In genomic region chr11:116624131-116624832, GRCm38 (mm10) we compare ENCODE assay signal across 8 mouse cellular contexts. TPM values are rescaled to one million over a fixed set of nuclear protein-coding genes. Genes with fewer than 3 reads are reported as not detected.
DNase-seq lines count a peak whose midpoint lies in the region; ATAC-seq and TF ChIP-seq lines count a peak whose summit lies in the region.

No protein-coding gene starts in this region.

- H3K4me3 ChIP-seq in CH12.LX (replicated peaks in 1 of 3; ENCODE audit: low read depth in 2 of 3, low read length in 2 of 3, poor library complexity in 1 of 3), result peak overlapping the region; percentile 76 to 93 (median 86)
- peak overlapping the region; percentile 50 for H3K4me3 ChIP-seq in forebrain, embryonic 13.5 days
- H3K4me3 ChIP-seq in limb, embryonic 14.5 days (replicated peaks; ENCODE audit: low read length), result peak overlapping the region; percentile 66
- H3K4me3 ChIP-seq in midbrain, embryonic 15.5 days, result peak overlapping the region; percentile 46

- no peak for TF ChIP-seq RAD21 in CH12.LX (IDR thresholded peaks at IDR 0.05; ENCODE audit: low read depth, low read length)

- H3K4me2 ChIP-seq in CH12.LX (ENCODE audit: insufficient read depth, low read depth, poor library complexity, severe bottlenecking), result peak overlapping the region; percentile 93
- peak overlapping the region; percentile 70 for H3K4me2 ChIP-seq in forebrain, embryonic 13.5 days
- H3K4me2 ChIP-seq in limb, embryonic 14.5 days (replicated peaks; ENCODE audit: low read depth, low read length, severe bottlenecking), result peak overlapping the region; percentile 96
- peak overlapping the region; percentile 72 for H3K4me2 ChIP-seq in midbrain, embryonic 15.5 days

- H3K9ac ChIP-seq in CH12.LX (ENCODE audit: insufficient read depth, low read depth), result peak overlapping the region; percentile 89
- H3K9ac ChIP-seq in forebrain, embryonic 13.5 days, result peak overlapping the region; percentile 65
- peak overlapping the region; percentile 59 for H3K9ac ChIP-seq in limb, embryonic 14.5 days (ENCODE audit: low read depth, low read length, severe bottlenecking)
- H3K9ac ChIP-seq in midbrain, embryonic 15.5 days, result peak overlapping the region; percentile 36

- H3K36me3 ChIP-seq in CH12.LX (replicated peaks in 1 of 2; ENCODE audit: control insufficient read depth in 1 of 2, insufficient read depth in 1 of 2, low read length in 1 of 2), result peaks cover 0 to 3% of the 10 kb centered on the region in 2 experiments
- no peaks in the 10 kb centered on the region for H3K36me3 ChIP-seq in forebrain, embryonic 13.5 days (ENCODE audit: poor library complexity, severe bottlenecking)
- no peaks in the 10 kb centered on the region for H3K36me3 ChIP-seq in limb, embryonic 14.5 days (ENCODE audit: control insufficient read depth, insufficient read depth, low read length)
- H3K36me3 ChIP-seq in midbrain, embryonic 15.5 days (replicated peaks), result no peaks in the 10 kb centered on the region
- no peaks in the 10 kb centered on the region for H3K36me3 ChIP-seq in splenic B cell, adult 2 months (ENCODE audit: control insufficient read depth, insufficient read depth, low read length, poor library complexity, severe bottlenecking)

- H3K9me3 ChIP-seq in CH12.LX (replicated peaks; ENCODE audit: low read length), result no peaks in the 10 kb centered on the region
- no peaks in the 10 kb centered on the region for H3K9me3 ChIP-seq in forebrain, embryonic 13.5 days (replicated peaks)
- no peaks in the 10 kb centered on the region for H3K9me3 ChIP-seq in limb, embryonic 14.5 days (ENCODE audit: control insufficient read depth, low read length)
- no peaks in the 10 kb centered on the region for H3K9me3 ChIP-seq in midbrain, embryonic 15.5 days

- peaks cover 48 to 85% of the 10 kb centered on the region in 2 experiments for H3K4me1 ChIP-seq in CH12.LX (ENCODE audit: control insufficient read depth in 1 of 2, insufficient read depth in 2 of 2)
- peaks cover 17% of the 10 kb centered on the region for H3K4me1 ChIP-seq in forebrain, embryonic 13.5 days
- H3K4me1 ChIP-seq in limb, embryonic 14.5 days (ENCODE audit: control insufficient read depth, insufficient read depth, low read length), result peaks cover 32% of the 10 kb centered on the region
- peaks cover 11% of the 10 kb centered on the region for H3K4me1 ChIP-seq in midbrain, embryonic 15.5 days

- no peak for TF ChIP-seq EP300 in CH12.LX (IDR thresholded peaks at IDR 0.05; ENCODE audit: low read length)

- H3K79me2 ChIP-seq in CH12.LX (replicated peaks; ENCODE audit: control insufficient read depth, extremely low read depth, insufficient read depth, poor library complexity, severe bottlenecking), result no peaks in the 10 kb centered on the region

- peak; percentile 32; the same call in 1 of the 2 replicates for ATAC-seq in forebrain, embryonic 13.5 days
- peak; percentile 75 to 77 for ATAC-seq in hematopoietic stem cell, adult 5-6 weeks (replicated peaks in 1 of 2; ENCODE audit: insufficient read depth in 1 of 2, low FRiP score in 2 of 2, low TSS enrichment in 1 of 2, low read depth in 1 of 2, poor library complexity in 2 of 2, severe bottlenecking in 2 of 2)
- ATAC-seq in limb, embryonic 14.5 days (ENCODE audit: low FRiP score, low read depth), result peak; percentile 47
- ATAC-seq in midbrain, embryonic 15.5 days (replicated peaks), result no peak

- in situ Hi-C loops in CH12.LX (cut with MboI; ENCODE audit: low pct_ligation_motif_present, low pct_unique_long_range_greater_than_20kb, low sequenced_read_pairs), result no loop called here

- peak overlapping the region; percentile 92 for H3K27ac ChIP-seq in CH12.LX (ENCODE audit: insufficient read depth, low read depth)
- no peak overlapping the region for H3K27ac ChIP-seq in forebrain, embryonic 13.5 days
- no peak overlapping the region for H3K27ac ChIP-seq in limb, embryonic 14.5 days (replicated peaks; ENCODE audit: low read depth, low read length)
- H3K27ac ChIP-seq in midbrain, embryonic 15.5 days, result no peak overlapping the region

- H3K27me3 ChIP-seq in CH12.LX (replicated peaks), result no peaks in the 10 kb centered on the region
- peaks cover 33% of the 10 kb centered on the region for H3K27me3 ChIP-seq in forebrain, embryonic 13.5 days
- H3K27me3 ChIP-seq in limb, embryonic 14.5 days (ENCODE audit: control insufficient read depth, insufficient read depth, low read length), result no peaks in the 10 kb centered on the region
- H3K27me3 ChIP-seq in midbrain, embryonic 15.5 days (replicated peaks), result peaks cover 33% of the 10 kb centered on the region
- no peaks in the 10 kb centered on the region for H3K27me3 ChIP-seq in splenic B cell, adult 2 months (ENCODE audit: control insufficient read depth, insufficient read depth, low read length, poor library complexity, severe bottlenecking)

- TF ChIP-seq POLR2A in CH12.LX (IDR thresholded peaks at IDR 0.05; ENCODE audit: low read depth, low read length), result peak; percentile 84
- 0 out of 2 replicates have a peak, but pooled peaks have one; percentile 17 for TF ChIP-seq POLR2A in limb, embryonic 14.5 days (IDR thresholded peaks at IDR 0.05; ENCODE audit: borderline replicate concordance, extremely low read depth, insufficient read depth, insufficient read length)

- TF ChIP-seq CTCF in CH12.LX (conservative IDR thresholded peaks at IDR 0.05 in 1 of 2, IDR thresholded peaks at IDR 0.05 in 1 of 2; ENCODE audit: low read depth in 2 of 2, low read length in 2 of 2), result no peak

- peak; percentile 87 for DNase-seq in CH12.LX (ENCODE audit: extremely low read depth)
- DNase-seq in adrenal gland, adult 8-10 months, result peak; percentile 82
- DNase-seq in limb, embryonic 14.5 days (ENCODE audit: low spot score), result peak; percentile 69
- peak; percentile 94 for DNase-seq in splenic B cell, adult 2 months (ENCODE audit: low read depth, low spot score)
- no peak for DNase-seq in layer of hippocampus, adult 8-10 months (ENCODE audit: low spot score in 2 of 2)

- WGBS in forebrain, embryonic 13.5 days, result 12% methylated on average over 42 of the region's 42 CpGs
- 14% methylated on average over 39 of the region's 42 CpGs for WGBS in limb, embryonic 14.5 days
- WGBS in midbrain, embryonic 15.5 days, result 12% methylated on average over 42 of the region's 42 CpGs

- dilution Hi-C loops in CH12.LX (cut with MboI; ENCODE audit: extremely low pct_ligation_motif_present, extremely low pct_unique_long_range_greater_than_20kb, low sequenced_read_pairs), result no loop called here

RNA-seq across cellular contexts. Expression of gene Rhbdf2, which starts 2.5 kb away (rescaled TPM):
- 8.5 and 12.1 TPM in 2 replicates for total RNA-seq in CH12.LX (2012; rRNA removed)
- total RNA-seq in CH12.LX (2014; rRNA removed), result 3.1 and 3.4 TPM in 2 replicates
- polyA plus RNA-seq in CH12.LX (2012; ENCODE audit: insufficient read length, low read depth), result 11.8 and 14.7 TPM in 2 replicates
- 10 to 100 TPM; 13.3 to 20.5 (median 15.0) TPM for total RNA-seq in adrenal gland, adult 8-10 months (2022)
- 0.87 and 0.98 TPM in 2 replicates for polyA plus RNA-seq in forebrain, embryonic 13.5 days (2015; fragmentation: Nextera tagmentation; extraction: Ambion mirVana)
- total RNA-seq in hematopoietic stem cell, adult 5-6 weeks (2017), result 3.5 and 5.6 TPM in 2 replicates
- polyA plus RNA-seq in limb, embryonic 14.5 days (2012; rRNA removed), result 11.4 and 15.0 TPM in 2 replicates
- polyA plus RNA-seq in limb, embryonic 14.5 days (2014; fragmentation: Nextera tagmentation; extraction: Ambion mirVana), result 5.0 and 5.5 TPM in 2 replicates
- 0.83 TPM in 2 replicates for polyA plus RNA-seq in midbrain, embryonic 15.5 days (2015; fragmentation: Nextera tagmentation; extraction: Ambion mirVana)
- total RNA-seq in layer of hippocampus, adult 8-10 months (2022), result 1 to 10 TPM; 1.1 to 2.5 (median 1.8) TPM

RNA-seq across cellular contexts. Expression of gene Prcd, which starts 29.1 kb away (rescaled TPM):
- total RNA-seq in CH12.LX (2012; rRNA removed), result not detected in 2 replicates
- total RNA-seq in CH12.LX (2014; rRNA removed), result not detected in 2 replicates
- not detected in 2 replicates for polyA plus RNA-seq in CH12.LX (2012; ENCODE audit: insufficient read length, low read depth)
- total RNA-seq in adrenal gland, adult 8-10 months (2022), result 10 to 100 TPM; 16.6 to 27.2 (median 22.8) TPM
- polyA plus RNA-seq in forebrain, embryonic 13.5 days (2015; fragmentation: Nextera tagmentation; extraction: Ambion mirVana), result 0.79 and 0.80 TPM in 2 replicates
- 1.6 TPM in 1 of 2 replicates, not detected in the other for total RNA-seq in hematopoietic stem cell, adult 5-6 weeks (2017)
- polyA plus RNA-seq in limb, embryonic 14.5 days (2012; rRNA removed), result 0.38 and 0.85 TPM in 2 replicates
- 1.2 and 1.4 TPM in 2 replicates for polyA plus RNA-seq in limb, embryonic 14.5 days (2014; fragmentation: Nextera tagmentation; extraction: Ambion mirVana)
- 1.5 and 3.0 TPM in 2 replicates for polyA plus RNA-seq in midbrain, embryonic 15.5 days (2015; fragmentation: Nextera tagmentation; extraction: Ambion mirVana)
- total RNA-seq in layer of hippocampus, adult 8-10 months (2022), result 1 to 10 TPM; 4.8 to 8.5 (median 5.8) TPM

RNA-seq across cellular contexts. Expression of gene Cygb, which starts 29.8 kb away (rescaled TPM):
- total RNA-seq in CH12.LX (2012; rRNA removed), result not detected in 2 replicates
- total RNA-seq in CH12.LX (2014; rRNA removed), result not detected in 2 replicates
- polyA plus RNA-seq in CH12.LX (2012; ENCODE audit: insufficient read length, low read depth), result 0.11 TPM in 1 of 2 replicates, not detected in the other
- total RNA-seq in adrenal gland, adult 8-10 months (2022), result 10 to 100 TPM; 33.4 to 64.8 (median 48.2) TPM
- 8.8 and 9.3 TPM in 2 replicates for polyA plus RNA-seq in forebrain, embryonic 13.5 days (2015; fragmentation: Nextera tagmentation; extraction: Ambion mirVana)
- not detected in 2 replicates for total RNA-seq in hematopoietic stem cell, adult 5-6 weeks (2017)
- polyA plus RNA-seq in limb, embryonic 14.5 days (2012; rRNA removed), result 12.1 and 12.3 TPM in 2 replicates
- 11.7 and 13.4 TPM in 2 replicates for polyA plus RNA-seq in limb, embryonic 14.5 days (2014; fragmentation: Nextera tagmentation; extraction: Ambion mirVana)
- polyA plus RNA-seq in midbrain, embryonic 15.5 days (2015; fragmentation: Nextera tagmentation; extraction: Ambion mirVana), result 23.3 and 24.4 TPM in 2 replicates
- total RNA-seq in layer of hippocampus, adult 8-10 months (2022), result 10 to 100 TPM; 57.2 to 76.1 (median 63.0) TPM

RNA-seq across cellular contexts. Expression of gene Aanat, which starts 38.0 kb away (rescaled TPM):
- not detected in 2 replicates for total RNA-seq in CH12.LX (2012; rRNA removed)
- total RNA-seq in CH12.LX (2014; rRNA removed), result not detected in 2 replicates
- polyA plus RNA-seq in CH12.LX (2012; ENCODE audit: insufficient read length, low read depth), result not detected in 2 replicates
- not detected for total RNA-seq in adrenal gland, adult 8-10 months (2022)
- polyA plus RNA-seq in forebrain, embryonic 13.5 days (2015; fragmentation: Nextera tagmentation; extraction: Ambion mirVana), result 0.25 and 0.39 TPM in 2 replicates
- not detected in 2 replicates for total RNA-seq in hematopoietic stem cell, adult 5-6 weeks (2017)
- 0.13 and 0.17 TPM in 2 replicates for polyA plus RNA-seq in limb, embryonic 14.5 days (2012; rRNA removed)
- not detected in 2 replicates for polyA plus RNA-seq in limb, embryonic 14.5 days (2014; fragmentation: Nextera tagmentation; extraction: Ambion mirVana)
- 0.33 and 0.45 TPM in 2 replicates for polyA plus RNA-seq in midbrain, embryonic 15.5 days (2015; fragmentation: Nextera tagmentation; extraction: Ambion mirVana)
- total RNA-seq in layer of hippocampus, adult 8-10 months (2022), result 1 to 10 TPM in 3 of 4 experiments, under 1 TPM in 1; 0.57 to 3.9 (median 1.4) TPM

RNA-seq across cellular contexts. Expression of gene Ube2o, which starts 43.0 kb away (rescaled TPM):
- 37.6 and 42.8 TPM in 2 replicates for total RNA-seq in CH12.LX (2012; rRNA removed)
- total RNA-seq in CH12.LX (2014; rRNA removed), result 12.6 and 12.7 TPM in 2 replicates
- 50.5 and 61.7 TPM in 2 replicates for polyA plus RNA-seq in CH12.LX (2012; ENCODE audit: insufficient read length, low read depth)
- total RNA-seq in adrenal gland, adult 8-10 months (2022), result 10 to 100 TPM; 26.5 to 38.4 (median 33.9) TPM
- polyA plus RNA-seq in forebrain, embryonic 13.5 days (2015; fragmentation: Nextera tagmentation; extraction: Ambion mirVana), result 11.9 and 12.1 TPM in 2 replicates
- 8.4 and 8.9 TPM in 2 replicates for total RNA-seq in hematopoietic stem cell, adult 5-6 weeks (2017)
- 29.7 and 33.4 TPM in 2 replicates for polyA plus RNA-seq in limb, embryonic 14.5 days (2012; rRNA removed)
- polyA plus RNA-seq in limb, embryonic 14.5 days (2014; fragmentation: Nextera tagmentation; extraction: Ambion mirVana), result 18.7 and 25.5 TPM in 2 replicates
- 31.4 and 36.6 TPM in 2 replicates for polyA plus RNA-seq in midbrain, embryonic 15.5 days (2015; fragmentation: Nextera tagmentation; extraction: Ambion mirVana)
- 100 to 1,000 TPM in 1 of 4 experiments, 10 to 100 TPM in 3; 96.8 to 110 (median 98.8) TPM for total RNA-seq in layer of hippocampus, adult 8-10 months (2022)

Comparison
In these comparisons a context has a peak if more than half of its experiments do, and no peak if none do; other contexts are left out.
1. DNase-seq: peak in CH12.LX (single experiment), adrenal gland, adult 8-10 months (single experiment), limb, embryonic 14.5 days (single experiment) and splenic B cell, adult 2 months (single experiment); none in layer of hippocampus, adult 8-10 months (0 of 2).
2. H3K9ac ChIP-seq: peak in every context shown above with its lines; median percentile 89 in CH12.LX; 65 in forebrain, embryonic 13.5 days; 59 in limb, embryonic 14.5 days; 36 in midbrain, embryonic 15.5 days.
3. RNA of gene Cygb, which starts 29.8 kb away (total RNA-seq): 57.2 to 76.1 TPM in layer of hippocampus, adult 8-10 months and 33.4 to 64.8 TPM in adrenal gland, adult 8-10 months; not detected in CH12.LX and not detected in hematopoietic stem cell, adult 5-6 weeks; every median in the first group is over 10 times any median in the second.
4. Peak in every context shown above with its lines, with median percentiles within 50 percentile points of each other: H3K4me2 ChIP-seq and H3K4me3 ChIP-seq.